Mouse (Mus musculus) small intestine, adult 2 months (tissue): ENCODE measurements at regions not wholly inside any gene's neighbourhood (a gene's known extent, or its start where the extent isn't known, plus 50 kb on each side); places are given as distances from the start of the nearest gene placed in this dataset.

ENCODE experiments used
- CTCF ChIP-seq: fragments of 200-500 bp; IDR thresholded peaks from 2 replicates; pipeline ENCODE4 v1.5.1; 2012; ENCODE audit warnings: low read depth, mild to moderate bottlenecking, control low read depth, inconsistent platforms, low read length, moderate library complexity, mixed read lengths; ENCODE audit not compliant: insufficient replicate concordance, insufficient read length; ENCODE audit errors: extremely low read depth
- POLR2A ChIP-seq: fragments of 200-500 bp; IDR thresholded peaks from 2 replicates; pipeline ENCODE4 v1.6.1; 2012; ENCODE audit warnings: low read depth, mild to moderate bottlenecking, control low read depth, inconsistent platforms, low read length, moderate library complexity

DNA sequence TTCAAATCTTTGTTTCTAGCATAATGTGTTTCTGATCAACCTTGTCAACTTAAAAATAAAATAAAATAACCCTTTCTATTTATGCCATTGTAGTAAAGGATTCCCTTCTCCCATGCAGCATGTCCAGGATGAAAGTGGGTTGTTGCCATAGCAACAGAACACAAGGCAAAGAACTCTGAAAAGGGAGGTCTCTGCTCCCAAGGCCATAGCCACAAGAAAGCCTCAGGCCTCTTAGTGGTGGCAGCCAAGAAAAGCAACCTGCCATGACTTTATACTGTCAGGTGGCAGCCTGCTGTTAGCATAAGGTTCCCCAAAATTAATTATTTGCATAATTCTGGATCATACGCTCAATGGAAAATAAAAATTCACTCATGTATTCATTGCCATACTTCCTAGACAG is 98.4 kb upstream of the Klf7 start:
- no peak for TF ChIP-seq CTCF
- TF ChIP-seq POLR2A: no peak
